Mouse (Mus musculus): ENCODE results near the gene Aoah.

- TF ChIP-seq POLR2A (IDR thresholded peaks at IDR 0.05; ENCODE audit: low read depth, low read length) = no peak
- no peak for TF ChIP-seq CTCF (IDR thresholded peaks at IDR 0.05; ENCODE audit: borderline replicate concordance, insufficient read depth, low read length)
These were observed 147.8 kb downstream of the Aoah start for GRCm38 (mm10) chr13:20941707-20942106.

Data from embryonic fibroblast, embryonic 13.5 days (primary cell).